ENCODE assay signal across 19 mouse cellular contexts in the genomic region with DNA sequence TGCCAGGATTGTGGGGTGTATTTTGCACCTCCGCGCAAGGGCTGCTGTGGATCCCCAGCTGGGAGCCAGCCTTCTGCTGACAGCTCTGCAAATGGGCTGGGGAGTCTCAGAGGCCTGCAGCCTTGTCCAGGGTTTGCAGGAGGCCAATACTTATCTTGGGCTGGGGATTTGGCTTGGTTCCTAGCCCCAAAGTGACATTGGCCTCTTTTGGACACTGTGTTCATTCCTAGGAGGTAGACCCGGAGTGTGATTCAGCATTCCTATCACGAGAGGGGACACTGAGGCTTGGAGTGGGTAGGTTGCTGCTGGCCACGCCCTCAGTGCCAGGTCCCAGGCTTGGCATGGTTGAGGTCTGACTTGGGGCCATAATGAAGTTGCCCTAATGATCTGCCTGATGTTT.
DNase-seq lines count a peak whose midpoint lies in the region; ATAC-seq and TF ChIP-seq lines count a peak whose summit lies in the region.
"Had no signal": no experiment of that assay in that cellular context is flagged by ENCODE, and none has a peak within 500 bp of the region (broad histone marks: within the 10 kb centered on the region; RNA-seq: fewer than 3 reads in every experiment).

No protein-coding gene starts in this region.

- no peak for ATAC-seq in heart, embryonic 12.5 days (ENCODE audit: insufficient number of reproducible peaks, low FRiP score)
- ATAC-seq: CD4-positive, CD25-positive, alpha-beta regulatory T cell, adult 4 months; forebrain, embryonic 15.5 days; intestine, embryonic 15.5 days had no signal

- intact Hi-C loops in heart, adult 2 months (cut with DNase I), result no loop called here
- intact Hi-C loops in left cerebral cortex, adult 2 months (cut with DNase I), result loop anchor here (5.0 kb wide), 1 partner anchor 51 kb away; no protein-coding TSS in a partner anchor
- intact Hi-C loops in left cerebral cortex, postnatal 4 days (cut with DNase I), result no loop called here
- intact Hi-C loops in heart, postnatal 14 days (cut with DNase I), result no loop called here

- H3K4me3 ChIP-seq in heart, adult 2 months, result no peak overlapping the region
- H3K4me3 ChIP-seq in heart, embryonic 12.5 days, result no peak overlapping the region
- H3K4me3 ChIP-seq in left cerebral cortex, adult 2 months, result no peak overlapping the region
- H3K4me3 ChIP-seq: forebrain, embryonic 15.5 days; gastrocnemius, adult 2 months; hindbrain, embryonic 10.5 days; intestine, embryonic 15.5 days; limb, embryonic 10.5 days had no signal

- no peak overlapping the region for H3K9ac ChIP-seq in heart, adult 2 months (ENCODE audit: low read depth, low read length)
- H3K9ac ChIP-seq in heart, embryonic 12.5 days, result no peak overlapping the region
- H3K9ac ChIP-seq: forebrain, embryonic 15.5 days; intestine, embryonic 15.5 days; liver, embryonic 14.5 days had no signal

- peak; percentile 44 to 71 for DNase-seq in heart, adult 2 months
- DNase-seq in left cerebral cortex, adult 2 months (ENCODE audit: extremely low spot score in 1 of 2, low spot score in 2 of 2), result no peak
- no peak for DNase-seq in left cerebral cortex, postnatal 4 days
- peak; percentile 61 to 73 for DNase-seq in heart, adult 9 months (ENCODE audit: low spot score in 2 of 2)
- DNase-seq in heart, postnatal 14 days, result peak; percentile 45 to 69
- DNase-seq in right cerebral cortex, postnatal 10 days (ENCODE audit: low spot score in 2 of 2), result no peak
- DNase-seq: cerebellum, adult 9-10 months; embryo, embryonic 11 days; gastrocnemius, adult 2 months; lung, postnatal 14 days; right cerebral cortex, adult 18-20 months; thymus, postnatal 4 days had no signal

- TF ChIP-seq EP300 in heart, adult 2 months (IDR thresholded peaks at IDR 0.05; ENCODE audit: insufficient read depth, low read depth, low read length), result 0 out of 2 replicates have a peak, but pooled peaks have one; percentile 50

- no peak overlapping the region for H3K4me2 ChIP-seq in heart, embryonic 12.5 days
- H3K4me2 ChIP-seq: forebrain, embryonic 15.5 days; intestine, embryonic 15.5 days had no signal

- H3K9me3 ChIP-seq in heart, embryonic 12.5 days (replicated peaks), result no peaks in the 10 kb centered on the region
- H3K9me3 ChIP-seq: forebrain, embryonic 15.5 days; hindbrain, embryonic 10.5 days; intestine, embryonic 15.5 days; limb, embryonic 10.5 days had no signal

- no peaks in the 10 kb centered on the region for H3K79me2 ChIP-seq in heart, adult 2 months (replicated peaks; ENCODE audit: control insufficient read depth, insufficient read depth, low read length)

- no peaks in the 10 kb centered on the region for H3K36me3 ChIP-seq in heart, adult 2 months (ENCODE audit: control insufficient read depth, insufficient read depth, low read length)
- H3K36me3 ChIP-seq in heart, embryonic 12.5 days, result no peaks in the 10 kb centered on the region
- H3K36me3 ChIP-seq: forebrain, embryonic 15.5 days; intestine, embryonic 15.5 days had no signal

- WGBS in heart, adult 2 months, result 44% methylated on average over 5 of the region's 5 CpGs
- WGBS in heart, embryonic 12.5 days, result 60% methylated on average over 5 of the region's 5 CpGs

- peak; percentile 41 for TF ChIP-seq CTCF in heart, adult 2 months (IDR thresholded peaks at IDR 0.05)
- no peak for TF ChIP-seq CTCF in left cerebral cortex, adult 2 months (IDR thresholded peaks at IDR 0.05)

- peaks cover 10% of the 10 kb centered on the region for H3K4me1 ChIP-seq in heart, adult 2 months (ENCODE audit: control insufficient read depth, insufficient read depth, low read length)
- H3K4me1 ChIP-seq in heart, embryonic 12.5 days (replicated peaks), result peaks cover 63% of the 10 kb centered on the region

- no peak for TF ChIP-seq POLR2A in heart, adult 2 months (IDR thresholded peaks at IDR 0.05; ENCODE audit: insufficient read depth, low read depth, low read length)

- no peak overlapping the region for H3K27ac ChIP-seq in heart, adult 2 months
- H3K27ac ChIP-seq in heart, embryonic 12.5 days (ENCODE audit: poor library complexity, severe bottlenecking), result no peak overlapping the region
- H3K27ac ChIP-seq in left cerebral cortex, adult 2 months, result peak overlapping the region; percentile 78
- H3K27ac ChIP-seq: gastrocnemius, adult 2 months; intestine, embryonic 15.5 days; liver, embryonic 14.5 days had no signal

- H3K27me3 ChIP-seq in heart, adult 2 months (ENCODE audit: control insufficient read depth, insufficient read depth, low read length), result no peaks in the 10 kb centered on the region
- peaks cover 27% of the 10 kb centered on the region for H3K27me3 ChIP-seq in heart, embryonic 12.5 days (replicated peaks)
- H3K27me3 ChIP-seq: forebrain, embryonic 15.5 days; intestine, embryonic 15.5 days had no signal

Comparison
In these comparisons a context has a peak if more than half of its experiments do, and no peak if none do; other contexts are left out.
1. DNase-seq: peak in heart, adult 2 months (2 of 2), heart, adult 9 months (2 of 2) and heart, postnatal 14 days (2 of 2); none in left cerebral cortex, adult 2 months (0 of 2), left cerebral cortex, postnatal 4 days (single experiment) and right cerebral cortex, postnatal 10 days (0 of 2).